Mouse (Mus musculus) myocyte (in vitro differentiated cells): ENCODE results near the gene Podn. TPM values are rescaled to one million over a fixed set of nuclear protein-coding genes. Genes with fewer than 3 reads are reported as not detected.

Experiments
- H3K27me3 ChIP-seq: one replicate; pipeline ENCODE4 v1.6.1; 2011; ENCODE audit not compliant: control insufficient read depth, insufficient read depth, insufficient read length
- H3K36me3 ChIP-seq: one replicate; pipeline ENCODE4 v1.6.1; 2011; ENCODE audit not compliant: control insufficient read depth, insufficient read depth
- H3K4me2 ChIP-seq: one replicate; pipeline ENCODE4 v1.6.1; 2011; ENCODE audit warnings: low read depth, control low read depth
- H3K4me3 ChIP-seq: one replicate; pipeline ENCODE4 v1.5.1; 2011; ENCODE audit warnings: mild to moderate bottlenecking, control low read depth, moderate library complexity
- H3K79me2 ChIP-seq: one replicate; pipeline ENCODE4 v1.6.1; 2011; ENCODE audit not compliant: control insufficient read depth, insufficient read depth
- H3ac ChIP-seq: one replicate; pipeline ENCODE4 v1.6.1; 2011; ENCODE audit not compliant: control insufficient read depth, insufficient read length
- CEBPB ChIP-seq: IDR thresholded peaks from 2 replicates; pipeline ENCODE4 v1.6.1; 2011; ENCODE audit warnings: mild to moderate bottlenecking, moderate library complexity; ENCODE audit not compliant: poor library complexity, insufficient read depth, severe bottlenecking
- E2F4 ChIP-seq: IDR thresholded peaks from one replicate; pipeline ENCODE4 v1.6.1; 2011; ENCODE audit warnings: mild to moderate bottlenecking, control low read depth, moderate library complexity; ENCODE audit not compliant: insufficient read depth
- MAX ChIP-seq: IDR thresholded peaks from one replicate; pipeline ENCODE4 v1.6.1; 2011; ENCODE audit warnings: low read depth, mild to moderate bottlenecking, control low read depth
- MYOD1 ChIP-seq, 3 experiments: IDR thresholded peaks; one replicate each; pipeline ENCODE4 v1.6.1; 2011; ENCODE audit warnings: control low read depth in 2 of 3, low read depth in 2 of 3, mild to moderate bottlenecking in 2 of 3, moderate library complexity in 1 of 3; ENCODE audit not compliant: insufficient read length in 2 of 3, control insufficient read depth in 1 of 3
- MYOG ChIP-seq, 3 experiments: IDR thresholded peaks; one replicate each; pipeline ENCODE4 v1.6.1; 2011; ENCODE audit warnings: control low read depth in 2 of 3, low read depth in 2 of 3, mild to moderate bottlenecking in 2 of 3; ENCODE audit not compliant: insufficient read length in 2 of 3, control insufficient read depth in 1 of 3, insufficient read depth in 1 of 3
- POLR2A ChIP-seq: IDR thresholded peaks from one replicate; pipeline ENCODE4 v1.6.1; 2011; ENCODE audit warnings: low read depth, mild to moderate bottlenecking, control low read depth, moderate library complexity; ENCODE audit not compliant: insufficient read length
- POLR2AphosphoS2 ChIP-seq: IDR thresholded peaks from one replicate; pipeline ENCODE4 v1.6.1; 2011; ENCODE audit warnings: low read depth, control low read depth; ENCODE audit not compliant: insufficient read length
- REST ChIP-seq: IDR thresholded peaks from one replicate; pipeline ENCODE4 v1.6.1; 2011; ENCODE audit warnings: mild to moderate bottlenecking, control low read depth, moderate library complexity; ENCODE audit not compliant: insufficient read depth, insufficient read length
- SRF ChIP-seq: IDR thresholded peaks from one replicate; pipeline ENCODE4 v1.6.1; 2011; ENCODE audit warnings: low read depth; ENCODE audit not compliant: control insufficient read depth, insufficient read length
- TCF12 ChIP-seq: IDR thresholded peaks from one replicate; pipeline ENCODE4 v1.6.1; 2011; ENCODE audit warnings: mild to moderate bottlenecking, control low read depth; ENCODE audit not compliant: poor library complexity, insufficient read depth, severe bottlenecking
- TCF3 ChIP-seq: IDR thresholded peaks from one replicate; pipeline ENCODE4 v1.6.1; 2011; ENCODE audit warnings: low read depth, control low read depth; ENCODE audit not compliant: insufficient read length
- USF1 ChIP-seq: IDR thresholded peaks from one replicate; pipeline ENCODE4 v1.6.1; 2011; ENCODE audit warnings: low read depth, mild to moderate bottlenecking, control low read depth, moderate library complexity
- polyA plus RNA-seq: library from polyadenylated mRNA; unstranded; fragments of >200 nt; fragmentation: generic; extraction: Trizol; gene quantifications from one replicate; pipeline ENCODE4 v1.2.1, GENCODE M21; 2012; ENCODE audit warnings: missing spikeins

The Podn gene
- polyA plus RNA-seq, 1 experiment, result 0.10 TPM

- TF ChIP-seq CEBPB (no peak), E2F4 (no peak), MYOG (IDR thresholded peaks at IDR 0.05; ENCODE audit: control insufficient read depth in 1 of 3, insufficient read depth in 1 of 3, insufficient read length in 2 of 3, low read depth in 2 of 3) (no peak), SRF (no peak), MAX (no peak), MYOD1 (IDR thresholded peaks at IDR 0.05; ENCODE audit: control insufficient read depth in 1 of 3, insufficient read length in 2 of 3, low read depth in 2 of 3) (no peak), POLR2A (no peak), USF1 (no peak), REST (no peak), POLR2AphosphoS2 (no peak), TCF3 (no peak), TCF12 (no peak)
- no peak overlapping the region for H3K4me3 ChIP-seq
- H3K27me3 ChIP-seq, result no peaks in the 10 kb centered on the region
- H3K36me3 ChIP-seq, result no peaks in the 10 kb centered on the region
- H3K79me2 ChIP-seq, result no peaks in the 10 kb centered on the region
- no peak overlapping the region for H3K4me2 ChIP-seq
- no peak overlapping the region for H3ac ChIP-seq
These were observed 107.3 kb downstream of the Podn start for GRCm38 (mm10) chr4:107988931-107989330.

- no peak for TF ChIP-seq TCF12
- TF ChIP-seq REST, result no peak
- no peak for TF ChIP-seq SRF
- no peak for TF ChIP-seq POLR2A
- TF ChIP-seq MAX, result no peak
- TF ChIP-seq E2F4, result no peak
- no peak for TF ChIP-seq MYOG (IDR thresholded peaks at IDR 0.05; ENCODE audit: control insufficient read depth in 1 of 3, insufficient read depth in 1 of 3, insufficient read length in 2 of 3, low read depth in 2 of 3)
- no peak for TF ChIP-seq MYOD1 (IDR thresholded peaks at IDR 0.05; ENCODE audit: control insufficient read depth in 1 of 3, insufficient read length in 2 of 3, low read depth in 2 of 3)
- TF ChIP-seq POLR2AphosphoS2, result no peak
- no peak for TF ChIP-seq CEBPB
- no peak for TF ChIP-seq TCF3
- no peak for TF ChIP-seq USF1
- Histone ChIP-seq H3ac (no peak overlapping the region), H3K4me2 (no peak overlapping the region), H3K4me3 (no peak overlapping the region), H3K27me3 (no peaks in the 10 kb centered on the region), H3K36me3 (no peaks in the 10 kb centered on the region), H3K79me2 (no peaks in the 10 kb centered on the region)
These were observed 109.7 kb downstream of the Podn start for GRCm38 (mm10) chr4:107986386-107987168.

DNA sequence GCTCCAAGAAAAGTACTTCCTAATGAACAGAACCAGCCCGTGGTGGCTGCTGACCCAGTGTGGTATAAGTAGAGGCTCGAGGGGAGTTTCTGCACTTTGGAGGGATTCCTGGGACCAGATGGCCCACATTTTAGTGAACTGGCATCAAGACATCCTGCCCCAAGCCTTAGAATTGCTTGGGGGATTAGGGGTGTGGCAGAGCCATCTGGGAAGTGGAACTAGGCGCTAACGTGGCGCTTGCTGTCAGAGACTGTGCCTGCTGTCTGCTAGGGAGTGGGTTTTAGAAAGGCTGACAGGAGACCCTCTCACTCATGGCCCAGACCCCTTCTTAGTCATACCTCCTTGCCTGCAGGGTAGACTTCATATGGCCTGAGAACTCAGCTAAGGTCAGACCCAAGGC, 110.4 kb downstream of the Podn start:
- no peak for TF ChIP-seq E2F4
- TF ChIP-seq SRF, result no peak
- no peak for TF ChIP-seq CEBPB
- no peak for TF ChIP-seq POLR2AphosphoS2
- H3K4me3 ChIP-seq, result no peak overlapping the region
- H3K4me2 ChIP-seq, result no peak overlapping the region
- H3K36me3 ChIP-seq, result no peaks in the 10 kb centered on the region
- H3K79me2 ChIP-seq, result no peaks in the 10 kb centered on the region
- no peaks in the 10 kb centered on the region for H3K27me3 ChIP-seq
- H3ac ChIP-seq, result no peak overlapping the region

DNA sequence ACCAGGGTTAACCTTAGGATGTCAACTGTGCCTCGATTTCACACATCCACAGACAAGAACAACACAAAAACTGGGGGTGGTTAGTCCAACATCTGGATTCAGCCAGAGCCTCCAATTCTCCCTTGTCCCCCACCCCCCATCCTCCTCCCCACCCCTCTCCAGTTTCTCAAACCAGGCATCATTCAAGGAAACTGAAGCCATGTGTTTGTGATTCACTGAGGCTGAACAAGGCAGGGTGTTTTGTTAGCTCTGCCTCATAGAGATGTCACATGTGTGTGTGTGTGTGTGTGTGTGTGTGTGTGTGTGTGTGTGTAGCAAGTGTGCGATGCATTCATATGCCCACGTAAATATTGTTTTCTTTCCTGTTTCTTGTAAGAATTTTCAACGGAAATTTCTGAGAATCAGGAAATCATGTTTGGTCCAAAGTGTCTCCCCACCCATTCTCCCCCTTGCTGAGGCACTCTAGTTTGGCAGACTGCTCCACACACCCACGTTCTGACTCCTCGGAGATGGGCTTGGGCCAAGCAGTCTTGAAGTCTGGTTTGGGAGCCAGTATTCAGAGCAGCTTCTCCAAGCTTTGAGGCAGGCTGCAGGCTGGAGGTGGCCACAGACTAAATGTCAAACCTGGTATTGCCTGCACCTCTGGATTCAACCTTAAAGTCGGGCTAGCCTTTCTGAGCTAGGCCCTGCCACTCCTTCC, 111.8 kb downstream of the Podn start:
- Histone ChIP-seq H3ac (no peak overlapping the region), H3K4me3 (no peak overlapping the region), H3K36me3 (no peaks in the 10 kb centered on the region), H3K79me2 (no peaks in the 10 kb centered on the region), H3K27me3 (no peaks in the 10 kb centered on the region), H3K4me2 (peak overlapping the region; percentile 12)
- no peak for TF ChIP-seq MYOG (IDR thresholded peaks at IDR 0.05; ENCODE audit: control insufficient read depth in 1 of 3, insufficient read depth in 1 of 3, insufficient read length in 2 of 3, low read depth in 2 of 3)

DNA sequence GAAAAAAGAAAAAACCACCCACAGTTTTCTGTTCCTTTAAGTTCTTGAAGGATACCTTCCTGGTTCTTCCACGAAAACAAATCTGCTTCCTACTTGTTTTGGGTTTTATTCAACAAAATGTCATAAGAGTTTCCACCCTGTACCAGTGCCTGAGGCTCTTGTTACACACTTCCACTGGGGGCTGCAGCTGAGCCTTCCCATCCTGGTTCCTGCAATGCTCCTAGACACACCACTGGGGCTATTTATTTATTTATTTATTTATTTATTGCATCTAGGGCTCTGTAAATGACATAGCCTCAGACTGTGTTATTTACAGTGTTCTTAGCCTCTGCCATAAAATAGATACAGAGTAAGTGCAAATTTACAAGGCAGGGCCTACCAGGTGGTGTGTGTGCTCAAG, 112.5 kb downstream of the Podn start:
- H3K4me3 ChIP-seq, result no peak overlapping the region
- no peaks in the 10 kb centered on the region for H3K27me3 ChIP-seq
- H3ac ChIP-seq, result no peak overlapping the region
- no peak for TF ChIP-seq CEBPB
- TF ChIP-seq MYOG (IDR thresholded peaks at IDR 0.05; ENCODE audit: control insufficient read depth in 1 of 3, insufficient read depth in 1 of 3, insufficient read length in 2 of 3, low read depth in 2 of 3), result no peak
- no peak for TF ChIP-seq POLR2A
- no peak for TF ChIP-seq REST
- TF ChIP-seq TCF12, result no peak
- no peak for TF ChIP-seq USF1
- TF ChIP-seq POLR2AphosphoS2, result no peak
- no peak for TF ChIP-seq E2F4
- no peak for TF ChIP-seq TCF3
- TF ChIP-seq MAX, result no peak
- no peak for TF ChIP-seq SRF
- no peak for TF ChIP-seq MYOD1 (IDR thresholded peaks at IDR 0.05; ENCODE audit: control insufficient read depth in 1 of 3, insufficient read length in 2 of 3, low read depth in 2 of 3)
- no peaks in the 10 kb centered on the region for H3K36me3 ChIP-seq
- no peaks in the 10 kb centered on the region for H3K79me2 ChIP-seq
- no peak overlapping the region for H3K4me2 ChIP-seq
